Mouse (Mus musculus) thymus, adult 2 months (tissue): Measurements from ENCODE around the gene Rnf2.
"Not testable (repeated sequence)": the region's sequence is repeated elsewhere in the genome, so short reads cannot be mapped to it uniquely, and the experiment has no call there.

Experiments used
- CTCF ChIP-seq: fragments of 200-500 bp; IDR thresholded peaks from 2 replicates; pipeline ENCODE4 v1.5.1; 2012; ENCODE audit warnings: mild to moderate bottlenecking, control low read depth, low read length, moderate library complexity, borderline replicate concordance; ENCODE audit not compliant: control insufficient read depth, poor library complexity, insufficient read depth; ENCODE audit errors: extremely low read depth
- POLR2A ChIP-seq: fragments of 200-500 bp; IDR thresholded peaks from 2 replicates; pipeline ENCODE4 v1.6.1; 2012; ENCODE audit warnings: mild to moderate bottlenecking, low read length, control low read depth, moderate library complexity; ENCODE audit not compliant: control insufficient read depth, poor library complexity, insufficient read depth; ENCODE audit errors: extremely low read depth

GRCm38 (mm10) chr1:151472386-151472785 lies 28.4 kb downstream of the Rnf2 start:
- not testable (repeated sequence) for TF ChIP-seq POLR2A, CTCF
